Mouse (Mus musculus): ENCODE measurements around the gene Unc79. TPM values are rescaled to one million over a fixed set of nuclear protein-coding genes. Genes with fewer than 3 reads are reported as not detected.

Gene Unc79
- 0.14 and 0.16 TPM in 2 replicates for polyA plus RNA-seq (2014; fragmentation: Nextera tagmentation; extraction: Ambion mirVana)

DNA sequence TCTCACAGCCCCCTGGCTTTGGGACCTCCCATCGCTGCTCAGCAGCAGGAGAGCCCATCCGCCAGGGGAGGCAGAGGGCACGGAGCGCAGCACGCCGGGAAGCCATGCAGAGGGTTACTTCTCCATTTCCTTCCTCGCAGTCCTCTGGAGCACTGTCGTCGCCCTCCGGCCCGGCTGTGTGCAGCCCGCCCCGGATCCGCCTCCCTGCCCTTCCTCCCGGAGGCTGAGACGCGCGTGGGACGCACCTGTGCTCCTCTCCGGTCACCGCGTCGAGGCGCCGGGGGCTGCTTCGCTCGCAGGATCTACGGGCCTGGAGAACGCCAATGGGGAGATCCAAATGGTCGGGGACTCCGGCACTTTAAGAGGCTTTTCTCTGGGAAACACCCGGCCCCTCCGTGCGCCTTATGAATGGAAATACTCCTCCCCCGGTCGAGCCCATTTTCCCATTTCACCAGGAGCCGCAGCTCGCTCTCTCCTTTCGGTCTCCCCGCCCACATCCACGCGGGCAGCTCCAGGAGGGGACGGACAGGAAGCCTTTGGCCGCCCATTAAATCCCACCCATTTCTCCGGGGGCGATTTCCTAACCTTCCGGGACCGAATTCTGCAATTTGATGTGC, at the start of gene Unc79:
Gene Unc79, plus strand, starts transcription at position 82 of the 617 bp plus-strand sequence.
- ATAC-seq (ENCODE audit: low FRiP score, low TSS enrichment) = peak; percentile 88
- Histone ChIP-seq H3K27ac (ENCODE audit: low read depth, low read length) (no peak within 1 kb of the TSS), H3K4me2 (replicated peaks; ENCODE audit: low read depth, low read length) (peak within 1 kb of the TSS; percentile 92), H3K9ac (ENCODE audit: low read depth, low read length) (no peak within 1 kb of the TSS; the same call in 1 of the 2 replicates), H3K4me1 (ENCODE audit: control insufficient read depth, insufficient read depth, low read length) (peaks cover 4% of the 10 kb centered on the region; the same call in 1 of the 2 replicates), H3K36me3 (ENCODE audit: control insufficient read depth, insufficient read depth, low read length) (no peaks in the 10 kb centered on the region), H3K27me3 (ENCODE audit: control insufficient read depth, insufficient read depth, low read length) (peaks cover 9% of the 10 kb centered on the region; the same call in 1 of the 2 replicates), H3K4me3 (ENCODE audit: low read length) (peak within 1 kb of the TSS; percentile 52), H3K9me3 (ENCODE audit: control insufficient read depth, low read length) (no peaks in the 10 kb centered on the region)
- WGBS = under 1% methylated on average over 47 of the region's 48 CpGs

DNA sequence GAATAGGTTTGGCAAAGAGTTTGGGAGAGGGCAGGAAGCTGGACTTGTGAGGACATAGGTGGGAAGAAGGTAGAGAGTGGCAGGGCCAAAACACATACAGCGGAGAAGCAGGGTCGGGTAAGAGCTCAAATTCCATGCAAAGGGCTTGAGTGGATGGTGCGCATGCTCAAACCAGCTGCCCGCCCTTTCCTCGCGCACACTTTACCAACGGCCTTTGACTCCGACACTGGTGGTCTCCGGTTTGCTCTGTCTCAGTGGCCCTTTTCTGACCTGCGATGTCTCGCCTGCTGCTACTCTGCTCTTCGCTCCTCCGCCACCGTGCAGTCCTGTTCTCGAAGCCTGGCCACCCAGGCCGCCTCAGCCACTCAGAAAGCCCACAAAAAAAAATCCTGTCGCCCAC, 49.6 kb upstream of the Unc79 start, which contains the start of gene Cox8c:
Gene Cox8c, plus strand, starts transcription at position 226 of the 400 bp plus-strand sequence.
- WGBS = 95% methylated on average over 17 of the region's 17 CpGs
- H3K27ac ChIP-seq (ENCODE audit: low read depth, low read length) = no peak within 1 kb of the TSS

DNA sequence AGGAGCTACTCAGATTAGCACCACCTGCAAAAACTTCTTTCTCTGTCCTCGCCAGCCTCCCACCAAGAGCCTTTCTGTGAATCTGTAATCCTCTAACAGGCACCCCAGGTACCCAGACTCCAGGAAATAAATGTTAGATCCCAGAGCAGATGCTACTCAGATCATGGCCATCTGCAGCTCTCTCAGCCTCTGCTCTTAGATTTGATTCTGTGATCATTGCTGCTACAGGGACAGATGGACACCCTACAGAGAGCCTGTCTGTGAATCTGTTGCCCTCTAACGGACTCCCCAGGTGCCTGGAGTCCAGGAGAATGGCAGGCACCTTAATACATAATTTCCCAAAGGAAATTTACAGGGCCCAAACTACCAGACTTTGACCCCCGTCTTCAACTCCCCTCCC, 40.5 kb upstream of the Unc79 start:
- H3K9ac ChIP-seq (ENCODE audit: low read depth, low read length) = no peak overlapping the region
- H3K4me3 ChIP-seq (ENCODE audit: low read length) = no peak overlapping the region
- no peaks in the 10 kb centered on the region for H3K27me3 ChIP-seq (ENCODE audit: control insufficient read depth, insufficient read depth, low read length)
- no peaks in the 10 kb centered on the region for H3K36me3 ChIP-seq (ENCODE audit: control insufficient read depth, insufficient read depth, low read length)
- H3K4me1 ChIP-seq (ENCODE audit: control insufficient read depth, insufficient read depth, low read length) = no peaks in the 10 kb centered on the region
- ATAC-seq (ENCODE audit: low FRiP score, low TSS enrichment) = no peak
- H3K9me3 ChIP-seq (ENCODE audit: control insufficient read depth, low read length) = no peaks in the 10 kb centered on the region
- H3K27ac ChIP-seq (ENCODE audit: low read depth, low read length) = no peak overlapping the region
- WGBS = 64% methylated on average over 3 of the region's 3 CpGs
- no peak overlapping the region for H3K4me2 ChIP-seq (replicated peaks; ENCODE audit: low read depth, low read length)

More for the DNA sequence above, 49.6 kb upstream of the Unc79 start, which contains the start of gene Cox8c:
- Histone ChIP-seq H3K9ac (ENCODE audit: low read depth, low read length) (no peak within 1 kb of the TSS), H3K9me3 (ENCODE audit: control insufficient read depth, low read length) (no peaks in the 10 kb centered on the region), H3K27me3 (ENCODE audit: control insufficient read depth, insufficient read depth, low read length) (no peaks in the 10 kb centered on the region), H3K36me3 (ENCODE audit: control insufficient read depth, insufficient read depth, low read length) (no peaks in the 10 kb centered on the region), H3K4me1 (ENCODE audit: control insufficient read depth, insufficient read depth, low read length) (no peaks in the 10 kb centered on the region), H3K4me2 (replicated peaks; ENCODE audit: low read depth, low read length) (no peak within 1 kb of the TSS), H3K4me3 (ENCODE audit: low read length) (no peak within 1 kb of the TSS)
- ATAC-seq (ENCODE audit: low FRiP score, low TSS enrichment) = no peak

DNA sequence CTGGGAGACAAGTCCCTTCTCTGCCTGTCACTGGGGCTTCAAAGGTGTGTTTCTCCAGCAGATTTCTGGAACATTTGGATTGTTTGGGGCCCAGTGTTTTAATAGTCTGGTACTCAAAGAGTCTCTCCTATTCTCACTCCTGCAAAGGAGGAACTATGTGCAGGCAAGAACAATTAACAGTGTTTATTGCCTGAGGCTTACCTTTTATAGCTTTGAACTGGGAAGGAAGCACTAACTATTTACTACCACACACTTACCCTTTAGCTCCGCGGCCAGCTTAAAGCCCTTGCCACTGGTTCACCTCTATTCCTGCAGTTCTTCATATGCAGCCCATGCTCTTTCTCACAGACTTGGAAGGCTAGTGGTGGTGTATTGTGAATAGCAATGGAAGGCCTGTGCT, 32.6 kb upstream of the Unc79 start:
- H3K4me2 ChIP-seq (replicated peaks; ENCODE audit: low read depth, low read length) = no peak overlapping the region
- H3K4me1 ChIP-seq (ENCODE audit: control insufficient read depth, insufficient read depth, low read length) = no peaks in the 10 kb centered on the region
- 8% methylated on average over 2 of the region's 2 CpGs for WGBS
- ATAC-seq (ENCODE audit: low FRiP score, low TSS enrichment) = no peak
- H3K4me3 ChIP-seq (ENCODE audit: low read length) = no peak overlapping the region
- no peaks in the 10 kb centered on the region for H3K36me3 ChIP-seq (ENCODE audit: control insufficient read depth, insufficient read depth, low read length)
- H3K27me3 ChIP-seq (ENCODE audit: control insufficient read depth, insufficient read depth, low read length) = no peaks in the 10 kb centered on the region
- no peak overlapping the region for H3K27ac ChIP-seq (ENCODE audit: low read depth, low read length)
- no peak overlapping the region for H3K9ac ChIP-seq (ENCODE audit: low read depth, low read length)
- no peaks in the 10 kb centered on the region for H3K9me3 ChIP-seq (ENCODE audit: control insufficient read depth, low read length)

DNA sequence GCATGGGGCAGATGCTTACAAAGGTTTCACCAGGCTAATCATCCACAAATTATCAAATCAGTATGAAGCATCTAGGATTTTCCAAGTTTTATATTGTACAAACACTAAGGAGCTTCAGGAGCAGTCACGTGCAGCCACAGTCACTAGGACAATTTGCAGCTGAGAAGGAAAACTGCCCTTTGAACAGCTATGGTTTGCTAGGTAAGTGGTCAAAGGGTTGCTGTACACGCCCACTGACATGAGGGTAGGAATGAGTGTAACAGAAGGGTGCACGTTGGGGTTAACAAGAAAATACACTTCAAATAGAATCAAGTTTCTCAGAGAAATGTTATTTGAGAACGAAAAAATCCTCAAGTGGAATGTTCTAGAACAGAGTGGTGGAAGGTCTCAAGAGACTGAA, 18.9 kb upstream of the Unc79 start:
- Histone ChIP-seq H3K27me3 (ENCODE audit: control insufficient read depth, insufficient read depth, low read length) (no peaks in the 10 kb centered on the region), H3K4me1 (ENCODE audit: control insufficient read depth, insufficient read depth, low read length) (no peaks in the 10 kb centered on the region), H3K36me3 (ENCODE audit: control insufficient read depth, insufficient read depth, low read length) (no peaks in the 10 kb centered on the region), H3K4me3 (ENCODE audit: low read length) (no peak overlapping the region), H3K4me2 (replicated peaks; ENCODE audit: low read depth, low read length) (no peak overlapping the region), H3K27ac (ENCODE audit: low read depth, low read length) (no peak overlapping the region), H3K9me3 (ENCODE audit: control insufficient read depth, low read length) (no peaks in the 10 kb centered on the region), H3K9ac (ENCODE audit: low read depth, low read length) (no peak overlapping the region)
- ATAC-seq (ENCODE audit: low FRiP score, low TSS enrichment) = no peak
- WGBS = 65% methylated on average over 4 of the region's 4 CpGs

DNA sequence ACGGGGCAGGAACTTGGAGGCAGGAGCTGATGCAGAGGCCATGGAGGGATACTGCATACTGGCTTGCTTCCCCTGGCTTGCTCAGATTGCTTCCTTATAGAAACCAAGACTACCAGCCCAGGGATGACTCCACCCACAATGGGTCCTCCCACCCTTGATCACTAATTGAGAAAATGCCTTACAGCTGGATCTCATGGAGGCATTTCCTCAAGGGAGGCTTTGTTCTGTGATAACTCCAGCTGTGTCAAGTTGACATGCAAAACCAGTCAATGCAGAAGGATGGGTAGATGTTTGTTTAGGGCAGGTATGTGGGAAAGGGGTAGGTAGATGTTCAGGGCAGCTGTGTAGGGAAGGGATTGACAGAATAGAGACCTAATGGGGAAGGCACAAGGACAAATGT, 18.3 kb upstream of the Unc79 start:
- no peaks in the 10 kb centered on the region for H3K9me3 ChIP-seq (ENCODE audit: control insufficient read depth, low read length)
- H3K4me3 ChIP-seq (ENCODE audit: low read length) = no peak overlapping the region
- no peaks in the 10 kb centered on the region for H3K27me3 ChIP-seq (ENCODE audit: control insufficient read depth, insufficient read depth, low read length)
- H3K27ac ChIP-seq (ENCODE audit: low read depth, low read length) = no peak overlapping the region
- no peak for ATAC-seq (ENCODE audit: low FRiP score, low TSS enrichment)
- no peak overlapping the region for H3K9ac ChIP-seq (ENCODE audit: low read depth, low read length)
- H3K4me1 ChIP-seq (ENCODE audit: control insufficient read depth, insufficient read depth, low read length) = no peaks in the 10 kb centered on the region
- 58% methylated on average over 1 of the region's 1 CpGs for WGBS
- no peak overlapping the region for H3K4me2 ChIP-seq (replicated peaks; ENCODE audit: low read depth, low read length)
- no peaks in the 10 kb centered on the region for H3K36me3 ChIP-seq (ENCODE audit: control insufficient read depth, insufficient read depth, low read length)

DNA sequence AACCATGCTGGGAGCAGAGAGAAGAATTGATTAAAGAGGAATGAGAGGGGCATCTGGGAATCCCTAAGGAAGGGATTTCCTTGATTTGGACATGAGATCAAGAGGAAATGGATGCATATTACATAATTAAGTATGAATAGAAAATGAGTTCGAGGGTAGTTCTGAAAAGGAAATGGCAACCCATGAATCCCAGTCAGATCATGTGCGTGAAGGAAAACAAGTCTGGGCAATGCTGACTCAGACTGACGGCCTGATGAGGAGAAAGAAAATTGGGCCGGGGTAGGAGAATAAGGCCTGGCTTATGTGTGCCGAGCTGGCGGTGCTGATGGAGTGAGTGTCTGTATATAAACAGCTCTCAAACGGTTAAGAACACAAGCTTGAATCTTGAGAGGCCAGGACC, 17.9 kb upstream of the Unc79 start:
- no peak overlapping the region for H3K9ac ChIP-seq (ENCODE audit: low read depth, low read length)

DNA sequence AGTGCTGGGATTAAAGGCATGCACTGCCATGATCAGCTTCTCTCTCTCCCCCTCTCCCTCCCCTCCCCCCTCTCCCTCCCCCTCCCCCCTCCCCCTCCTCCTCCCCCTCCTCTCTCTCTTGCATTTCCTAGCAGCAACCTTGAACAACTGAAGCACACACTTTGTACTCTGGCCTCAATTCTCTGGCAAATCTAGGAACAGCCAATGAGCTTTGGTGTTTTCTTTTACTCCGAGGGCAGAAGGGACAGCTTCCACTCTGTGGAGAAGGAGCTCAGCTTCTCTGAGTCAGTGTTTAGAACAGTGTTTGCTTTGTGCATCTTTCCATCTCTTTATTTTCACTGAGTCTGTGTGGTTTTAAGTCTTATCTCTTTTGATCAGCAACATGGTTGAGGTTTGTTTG, 12.8 kb upstream of the Unc79 start:
- no peak overlapping the region for H3K9ac ChIP-seq (ENCODE audit: low read depth, low read length)
- no peaks in the 10 kb centered on the region for H3K36me3 ChIP-seq (ENCODE audit: control insufficient read depth, insufficient read depth, low read length)
- ATAC-seq (ENCODE audit: low FRiP score, low TSS enrichment) = no peak
- H3K4me2 ChIP-seq (replicated peaks; ENCODE audit: low read depth, low read length) = no peak overlapping the region
- no peaks in the 10 kb centered on the region for H3K27me3 ChIP-seq (ENCODE audit: control insufficient read depth, insufficient read depth, low read length)
- no peaks in the 10 kb centered on the region for H3K4me1 ChIP-seq (ENCODE audit: control insufficient read depth, insufficient read depth, low read length)
- no peak overlapping the region for H3K4me3 ChIP-seq (ENCODE audit: low read length)
- 32% methylated on average over 1 of the region's 1 CpGs for WGBS
- no peaks in the 10 kb centered on the region for H3K9me3 ChIP-seq (ENCODE audit: control insufficient read depth, low read length)
- H3K27ac ChIP-seq (ENCODE audit: low read depth, low read length) = no peak overlapping the region

More for the DNA sequence above, 17.9 kb upstream of the Unc79 start:
- no peaks in the 10 kb centered on the region for H3K27me3 ChIP-seq (ENCODE audit: control insufficient read depth, insufficient read depth, low read length)
- no peaks in the 10 kb centered on the region for H3K9me3 ChIP-seq (ENCODE audit: control insufficient read depth, low read length)
- H3K36me3 ChIP-seq (ENCODE audit: control insufficient read depth, insufficient read depth, low read length) = no peaks in the 10 kb centered on the region
- no peak for ATAC-seq (ENCODE audit: low FRiP score, low TSS enrichment)
- no peak overlapping the region for H3K27ac ChIP-seq (ENCODE audit: low read depth, low read length)
- no peaks in the 10 kb centered on the region for H3K4me1 ChIP-seq (ENCODE audit: control insufficient read depth, insufficient read depth, low read length)
- no peak overlapping the region for H3K4me2 ChIP-seq (replicated peaks; ENCODE audit: low read depth, low read length)
- H3K4me3 ChIP-seq (ENCODE audit: low read length) = no peak overlapping the region
- WGBS = 92% methylated on average over 7 of the region's 7 CpGs

DNA sequence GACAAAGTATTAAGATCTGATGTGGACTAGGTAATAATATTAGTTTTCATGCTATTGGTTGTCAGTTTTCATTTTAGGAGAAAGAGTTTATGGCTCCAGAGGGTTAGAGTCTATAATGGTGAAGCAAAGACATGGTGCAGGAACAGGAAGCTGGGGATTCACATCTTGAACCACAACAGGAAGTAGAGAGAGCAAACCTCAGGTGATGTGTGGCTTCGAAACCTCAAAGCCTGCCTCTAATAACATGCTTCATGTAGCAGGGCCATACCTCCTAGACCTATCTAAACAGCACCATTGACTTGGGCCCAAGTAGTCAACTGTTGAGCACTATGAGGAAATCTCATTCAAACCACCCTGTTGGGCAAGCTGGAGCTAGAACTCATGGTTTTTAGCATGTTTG, 3.1 kb upstream of the Unc79 start:
- H3K27me3 ChIP-seq (ENCODE audit: control insufficient read depth, insufficient read depth, low read length) = peaks cover 9% of the 10 kb centered on the region; the same call in 1 of the 2 replicates
- H3K9me3 ChIP-seq (ENCODE audit: control insufficient read depth, low read length) = no peaks in the 10 kb centered on the region
- ATAC-seq (ENCODE audit: low FRiP score, low TSS enrichment) = no peak
- H3K4me3 ChIP-seq (ENCODE audit: low read length) = no peak overlapping the region
- no peak overlapping the region for H3K27ac ChIP-seq (ENCODE audit: low read depth, low read length)
- no peaks in the 10 kb centered on the region for H3K36me3 ChIP-seq (ENCODE audit: control insufficient read depth, insufficient read depth, low read length)
- 73% methylated on average over 1 of the region's 1 CpGs for WGBS
- H3K4me2 ChIP-seq (replicated peaks; ENCODE audit: low read depth, low read length) = no peak overlapping the region
- no peak overlapping the region for H3K9ac ChIP-seq (ENCODE audit: low read depth, low read length)
- peaks cover 4% of the 10 kb centered on the region; the same call in 1 of the 2 replicates for H3K4me1 ChIP-seq (ENCODE audit: control insufficient read depth, insufficient read depth, low read length)

All from kidney, embryonic 14.5 days (tissue).